Mouse (Mus musculus): ENCODE results near the gene Spata25. TPM values are rescaled to one million over a fixed set of nuclear protein-coding genes. Genes with fewer than 3 reads are reported as not detected.

Spata25 gene
- total RNA-seq, 1 experiment from 2014 or later: not detected

GRCm38 (mm10) chr2:164781876-164782275 lies 46.5 kb downstream of the Spata25 start:
- no peak for DNase-seq

GRCm38 (mm10) chr2:164779481-164780086 lies 48.8 kb downstream of the Spata25 start, which contains the start of gene Tnnc2:
Tnnc2 (minus strand) TSS chr2:164779967.
- DNase-seq: no peak

GRCm38 (mm10) chr2:164778809-164779208 lies 49.5 kb downstream of the Spata25 start:
- DNase-seq: no peak

- no peak for DNase-seq
These were observed 50.4 kb downstream of the Spata25 start for GRCm38 (mm10) chr2:164778015-164778287.

GRCm38 (mm10) chr2:164777246-164778014 lies 50.9 kb downstream of the Spata25 start:
- DNase-seq: no peak

- DNase-seq: no peak
These were observed 51.5 kb downstream of the Spata25 start for GRCm38 (mm10) chr2:164776801-164777200.

Other genes with a start within 250 kb of the Spata25 start
- gene Wfdc6a, start 243.1 kb downstream of the Spata25 start, total RNA-seq (2021): 0.49 and 1.2 TPM in 2 replicates
- gene Eppin, start 234.9 kb downstream of the Spata25 start, total RNA-seq (2021): not detected in 2 replicates
- gene Wfdc6b, start 215.0 kb downstream of the Spata25 start, total RNA-seq (2021): not detected in 2 replicates
- 0.23 TPM in 1 of 2 replicates, not detected in the other for gene Wfdc8, start 214.9 kb downstream of the Spata25 start, total RNA-seq (2021)
- not detected in 2 replicates for gene Wfdc16, start 189.7 kb downstream of the Spata25 start, total RNA-seq (2021)
- gene Wfdc10, start 172.5 kb downstream of the Spata25 start, total RNA-seq (2021): not detected in 2 replicates
- not detected in 2 replicates for gene Wfdc9, start 172.0 kb downstream of the Spata25 start, total RNA-seq (2021)
- gene Wfdc11, start 154.4 kb downstream of the Spata25 start, total RNA-seq (2021): not detected in 2 replicates
- not detected in 2 replicates for gene Wfdc13, start 143.4 kb downstream of the Spata25 start, total RNA-seq (2021)
- not detected in 2 replicates for gene Spint4, start 130.0 kb downstream of the Spata25 start, total RNA-seq (2021)
- not detected in 2 replicates for gene Spint5, start 113.2 kb downstream of the Spata25 start, total RNA-seq (2021)
- gene Wfdc3, start 82.6 kb downstream of the Spata25 start, total RNA-seq (2021): 0.59 TPM in 1 of 2 replicates, not detected in the other
- 39.6 and 47.3 TPM in 2 replicates for gene Dnttip1, start 82.6 kb downstream of the Spata25 start, total RNA-seq (2021)
- gene Ube2c, start 58.6 kb downstream of the Spata25 start, total RNA-seq (2021): 32.1 and 36.0 TPM in 2 replicates
- gene Tnnc2, start 48.6 kb downstream of the Spata25 start, total RNA-seq (2021): 1.0 TPM in 1 of 2 replicates, not detected in the other
- 35.7 and 46.2 TPM in 2 replicates for gene Snx21, start 42.7 kb downstream of the Spata25 start, total RNA-seq (2021)
- 25.7 and 28.9 TPM in 2 replicates for gene Acot8, start 23.7 kb downstream of the Spata25 start, total RNA-seq (2021)
- 4.9 and 5.1 TPM in 2 replicates for gene Zswim3, start 23.4 kb downstream of the Spata25 start, total RNA-seq (2021)
- 7.0 and 8.9 TPM in 2 replicates for gene Zswim1, start 5.9 kb downstream of the Spata25 start, total RNA-seq (2021)
- 104 and 116 TPM in 2 replicates for gene Ctsa, start 4.3 kb upstream of the Spata25 start, total RNA-seq (2021)
- 2.4 and 3.5 TPM in 2 replicates for gene Neurl2, start 4.9 kb upstream of the Spata25 start, total RNA-seq (2021)
- gene Pltp, start 29.2 kb upstream of the Spata25 start, total RNA-seq (2021): 35.4 and 36.2 TPM in 2 replicates
- 42.3 and 54.0 TPM in 2 replicates for gene Pcif1, start 50.8 kb upstream of the Spata25 start, total RNA-seq (2021)
- gene Zfp335, start 83.2 kb upstream of the Spata25 start, total RNA-seq (2021): 17.3 and 19.4 TPM in 2 replicates
- 1.7 and 2.0 TPM in 2 replicates for gene Mmp9, start 112.2 kb upstream of the Spata25 start, total RNA-seq (2021)
- 8.4 and 8.7 TPM in 2 replicates for gene Slc12a5, start 132.3 kb upstream of the Spata25 start, total RNA-seq (2021)
- 37.6 and 40.5 TPM in 2 replicates for gene Ncoa5, start 206.3 kb upstream of the Spata25 start, total RNA-seq (2021)
- 3.3 and 6.5 TPM in 2 replicates for gene Cd40, start 227.1 kb upstream of the Spata25 start, total RNA-seq (2021)